In genomic region chr3:137683807-137684403, GRCm38 (mm10) we compare ENCODE assay signal across 17 mouse cellular contexts. TPM values are rescaled to one million over a fixed set of nuclear protein-coding genes. Genes with fewer than 3 reads are reported as not detected.
A peak's percentile ranks its signal among the peaks of the same experiment; 100 is the strongest.
DNase-seq lines count a peak whose midpoint lies in the region; ATAC-seq lines count a peak whose summit lies in the region.
"Had no signal": no experiment of that assay in that cellular context is flagged by ENCODE, and none has a peak within 500 bp of the region (broad histone marks: within the 10 kb centered on the region; RNA-seq: fewer than 3 reads in every experiment).

No protein-coding gene starts in this region.

- H3K9ac ChIP-seq in hindbrain, embryonic 13.5 days, result 0 out of 2 replicates have a peak overlapping the region, but pooled peaks have one; percentile 24
- no peak overlapping the region for H3K9ac ChIP-seq in midbrain, embryonic 15.5 days
- H3K9ac ChIP-seq in kidney, embryonic 15.5 days, result no peak overlapping the region
- H3K9ac ChIP-seq: limb, embryonic 12.5 days had no signal

- no peaks in the 10 kb centered on the region for H3K36me3 ChIP-seq in forebrain, embryonic 10.5 days (replicated peaks)
- H3K36me3 ChIP-seq in hindbrain, embryonic 13.5 days, result no peaks in the 10 kb centered on the region
- H3K36me3 ChIP-seq in midbrain, embryonic 15.5 days (replicated peaks), result no peaks in the 10 kb centered on the region
- no peaks in the 10 kb centered on the region for H3K36me3 ChIP-seq in kidney, embryonic 15.5 days
- H3K36me3 ChIP-seq: limb, embryonic 12.5 days had no signal

- H3K27ac ChIP-seq in forebrain, embryonic 10.5 days, result peak overlapping the region; percentile 87
- H3K27ac ChIP-seq in hindbrain, embryonic 13.5 days, result peak overlapping the region; percentile 87
- H3K27ac ChIP-seq in midbrain, embryonic 15.5 days, result peak overlapping the region; percentile 73
- no peak overlapping the region for H3K27ac ChIP-seq in kidney, embryonic 15.5 days
- H3K27ac ChIP-seq: heart, adult 2 months; limb, embryonic 12.5 days had no signal

- DNase-seq in Muller cell, postnatal 12 days (ENCODE audit: inconsistent ontology term), result peak; percentile 27
- no peak for DNase-seq in forebrain, embryonic 10.5 days (ENCODE audit: extremely low spot score, low spot score)
- DNase-seq in right cerebral cortex, postnatal 36 days (ENCODE audit: low spot score in 2 of 2), result no peak
- no peak for DNase-seq in layer of hippocampus, postnatal 14 days (ENCODE audit: low spot score in 2 of 2)
- DNase-seq: cerebellum, adult 11-12 months; heart, adult 2 months; heart, postnatal 36 days; kidney, adult 9 months; lung, adult 2 months had no signal

- ATAC-seq in hindbrain, embryonic 13.5 days (ENCODE audit: low FRiP score), result peak; percentile 84
- ATAC-seq in midbrain, embryonic 15.5 days (replicated peaks), result peak; percentile 82
- ATAC-seq in kidney, embryonic 15.5 days (replicated peaks; ENCODE audit: low FRiP score), result no peak
- ATAC-seq: activated CD4-positive, CD25-positive, alpha-beta regulatory T cell, adult 4 months had no signal

- no peaks in the 10 kb centered on the region for H3K27me3 ChIP-seq in forebrain, embryonic 10.5 days (ENCODE audit: poor library complexity, severe bottlenecking)
- no peaks in the 10 kb centered on the region for H3K27me3 ChIP-seq in hindbrain, embryonic 13.5 days
- no peaks in the 10 kb centered on the region for H3K27me3 ChIP-seq in midbrain, embryonic 15.5 days (replicated peaks)
- no peaks in the 10 kb centered on the region for H3K27me3 ChIP-seq in kidney, embryonic 15.5 days
- H3K27me3 ChIP-seq: limb, embryonic 12.5 days had no signal

- peak overlapping the region; percentile 44 for H3K4me2 ChIP-seq in hindbrain, embryonic 13.5 days
- peak overlapping the region; percentile 25 for H3K4me2 ChIP-seq in midbrain, embryonic 15.5 days
- H3K4me2 ChIP-seq in kidney, embryonic 15.5 days, result no peak overlapping the region
- H3K4me2 ChIP-seq: limb, embryonic 12.5 days had no signal

- 33% methylated on average over 6 of the region's 6 CpGs for WGBS in forebrain, embryonic 10.5 days
- WGBS in hindbrain, embryonic 13.5 days, result 17% methylated on average over 6 of the region's 6 CpGs
- WGBS in midbrain, embryonic 15.5 days, result 6% methylated on average over 6 of the region's 6 CpGs
- 47% methylated on average over 6 of the region's 6 CpGs for WGBS in kidney, embryonic 15.5 days

- H3K4me1 ChIP-seq in forebrain, embryonic 10.5 days, result peaks cover 34% of the 10 kb centered on the region
- peaks cover 24% of the 10 kb centered on the region for H3K4me1 ChIP-seq in hindbrain, embryonic 13.5 days (replicated peaks)
- peaks cover 19% of the 10 kb centered on the region for H3K4me1 ChIP-seq in midbrain, embryonic 15.5 days
- H3K4me1 ChIP-seq in kidney, embryonic 15.5 days, result 0 out of 2 replicates have a peak, but pooled peaks cover 8% of the 10 kb centered on the region

- H3K9me3 ChIP-seq in forebrain, embryonic 10.5 days, result no peaks in the 10 kb centered on the region
- no peaks in the 10 kb centered on the region for H3K9me3 ChIP-seq in hindbrain, embryonic 13.5 days
- H3K9me3 ChIP-seq in midbrain, embryonic 15.5 days, result no peaks in the 10 kb centered on the region
- no peaks in the 10 kb centered on the region for H3K9me3 ChIP-seq in kidney, embryonic 15.5 days (replicated peaks)
- H3K9me3 ChIP-seq: limb, embryonic 12.5 days had no signal

- peak overlapping the region; percentile 13; the same call in 1 of the 2 replicates for H3K4me3 ChIP-seq in forebrain, embryonic 10.5 days
- no peak overlapping the region for H3K4me3 ChIP-seq in hindbrain, embryonic 13.5 days
- no peak overlapping the region for H3K4me3 ChIP-seq in midbrain, embryonic 15.5 days
- H3K4me3 ChIP-seq in kidney, embryonic 15.5 days (replicated peaks), result no peak overlapping the region
- H3K4me3 ChIP-seq: heart, adult 2 months; limb, embryonic 12.5 days had no signal

RNA-seq across cellular contexts. Expression of gene Gm21962, which starts 12.6 kb away (rescaled TPM):
- not detected in 2 replicates for polyA plus RNA-seq in forebrain, embryonic 10.5 days (2016; fragmentation: Nextera tagmentation; extraction: Ambion mirVana)
- not detected in 2 replicates for polyA plus RNA-seq in hindbrain, embryonic 13.5 days (2015; fragmentation: Nextera tagmentation; extraction: Ambion mirVana)
- polyA plus RNA-seq in midbrain, embryonic 15.5 days (2015; fragmentation: Nextera tagmentation; extraction: Ambion mirVana), result not detected in 2 replicates
- not detected in 2 replicates for polyA plus RNA-seq in kidney, embryonic 15.5 days (2015; fragmentation: Nextera tagmentation; extraction: Ambion mirVana)
- total RNA-seq in layer of hippocampus, postnatal 14 days (2021), result not detected
- total RNA-seq: heart, adult 2 months; heart, postnatal 36 days; MEL had no signal
- polyA plus RNA-seq: activated CD4-positive, CD25-positive, alpha-beta regulatory T cell, adult 4 months; C2C12; cortical plate, adult 2 months; heart, adult 2 months; limb, embryonic 12.5 days; lung, adult 2 months had no signal
